Mouse (Mus musculus) right cerebral cortex, postnatal 14 days (tissue): Measurements from ENCODE around the gene Clasp1.
"Not testable (repeated sequence)": the region's sequence is repeated elsewhere in the genome, so short reads cannot be mapped to it uniquely, and the experiment has no call there.

Experiments used
- DNase-seq: peaks from one replicate; pipeline ENCODE4 v3.0.0; 2022

Clasp1 gene

GRCm38 (mm10) chr1:118597475-118598213 lies 208.8 kb downstream of the Clasp1 start:
- DNase-seq = no peak

GRCm38 (mm10) chr1:118598339-118598738 lies 209.5 kb downstream of the Clasp1 start:
- DNase-seq = no peak

GRCm38 (mm10) chr1:118613631-118614183 lies 224.8 kb downstream of the Clasp1 start:
- no peak for DNase-seq

- DNase-seq = not testable (repeated sequence)
Observed at GRCm38 (mm10) chr1:118621055-118621454, 232.2 kb downstream of the Clasp1 start.

- no peak for DNase-seq
Observed at GRCm38 (mm10) chr1:118622857-118623256, 234.0 kb downstream of the Clasp1 start.

- DNase-seq = no peak
Observed at GRCm38 (mm10) chr1:118625461-118625860, 236.6 kb downstream of the Clasp1 start.

GRCm38 (mm10) chr1:118625921-118626320 lies 237.1 kb downstream of the Clasp1 start:
- DNase-seq = no peak

- DNase-seq = no peak
Observed at GRCm38 (mm10) chr1:118626452-118626851, 237.6 kb downstream of the Clasp1 start.

GRCm38 (mm10) chr1:118627781-118628464 lies 239.1 kb downstream of the Clasp1 start, which contains the start of gene Tfcp2l1:
Gene Tfcp2l1 (plus strand): TSS chr1:118627945.
- DNase-seq = peak; percentile 58

- no peak for DNase-seq
Observed at GRCm38 (mm10) chr1:118633415-118633980, 244.6 kb downstream of the Clasp1 start.

- DNase-seq = no peak
Observed at GRCm38 (mm10) chr1:118642296-118642999, 253.6 kb downstream of the Clasp1 start.

- DNase-seq = no peak
Observed at GRCm38 (mm10) chr1:118643138-118643979, 254.5 kb downstream of the Clasp1 start.

GRCm38 (mm10) chr1:118645701-118646100 lies 256.8 kb downstream of the Clasp1 start:
- no peak for DNase-seq

GRCm38 (mm10) chr1:118648015-118648414 lies 259.2 kb downstream of the Clasp1 start:
- DNase-seq = no peak

- DNase-seq = no peak
Observed at GRCm38 (mm10) chr1:118649933-118650770, 261.3 kb downstream of the Clasp1 start.

GRCm38 (mm10) chr1:118650771-118651080 lies 261.9 kb downstream of the Clasp1 start:
- DNase-seq = no peak

- no peak for DNase-seq
Observed at GRCm38 (mm10) chr1:118658716-118659115, 269.9 kb downstream of the Clasp1 start.

GRCm38 (mm10) chr1:118660880-118661465 lies 272.1 kb downstream of the Clasp1 start:
- DNase-seq = no peak
